Mouse (Mus musculus): ENCODE data around the gene Usp5. TPM values are rescaled to one million over a fixed set of nuclear protein-coding genes. Genes with fewer than 3 reads are reported as not detected.

Usp5 gene
- polyA plus RNA-seq, 1 experiment: 66.2 TPM

- 65% methylated on average over 9 of the region's 9 CpGs for WGBS
Measured at GRCm38 (mm10) chr6:124814858-124815774, 14.2 kb downstream of the Usp5 start.

GRCm38 (mm10) chr6:124814448-124814847, 14.8 kb downstream of the Usp5 start:
- Histone ChIP-seq H3K4me3 (ENCODE audit: insufficient read depth, low read depth, low read length) (peak overlapping the region; percentile 84), H3K4me1 (ENCODE audit: control insufficient read depth, insufficient read depth, low read length) (peaks cover 16% of the 10 kb centered on the region), H3K36me3 (ENCODE audit: control insufficient read depth, insufficient read depth, low read length) (peaks cover 4% of the 10 kb centered on the region), H3K27me3 (replicated peaks; ENCODE audit: control insufficient read depth, insufficient read depth, low read length) (no peaks in the 10 kb centered on the region), H3K27ac (ENCODE audit: insufficient read depth, low read depth, low read length) (peak overlapping the region; percentile 32; the same call in 1 of the 2 replicates)
- no peak for DNase-seq
- WGBS: 24% methylated on average over 8 of the region's 8 CpGs
- TF ChIP-seq CTCF (conservative IDR thresholded peaks at IDR 0.05; ENCODE audit: insufficient read depth, insufficient read length, low read depth, low read length): no peak
- TF ChIP-seq POLR2A (IDR thresholded peaks at IDR 0.05; ENCODE audit: low read depth, low read length): no peak

More at GRCm38 (mm10) chr6:124814858-124815774, 14.2 kb downstream of the Usp5 start:
- H3K27ac ChIP-seq (ENCODE audit: insufficient read depth, low read depth, low read length): no peak overlapping the region
- H3K4me3 ChIP-seq (ENCODE audit: insufficient read depth, low read depth, low read length): no peak overlapping the region
- H3K36me3 ChIP-seq (ENCODE audit: control insufficient read depth, insufficient read depth, low read length): peaks cover 4% of the 10 kb centered on the region
- no peaks in the 10 kb centered on the region for H3K27me3 ChIP-seq (replicated peaks; ENCODE audit: control insufficient read depth, insufficient read depth, low read length)
- no peak for DNase-seq
- TF ChIP-seq CTCF (conservative IDR thresholded peaks at IDR 0.05; ENCODE audit: insufficient read depth, insufficient read length, low read depth, low read length) (no peak), POLR2A (IDR thresholded peaks at IDR 0.05; ENCODE audit: low read depth, low read length) (no peak)
- peaks cover 12% of the 10 kb centered on the region for H3K4me1 ChIP-seq (ENCODE audit: control insufficient read depth, insufficient read depth, low read length)

- DNase-seq: peak; percentile 95
- Histone ChIP-seq H3K4me1 (ENCODE audit: control insufficient read depth, insufficient read depth, low read length) (peaks cover 16% of the 10 kb centered on the region), H3K27me3 (replicated peaks; ENCODE audit: control insufficient read depth, insufficient read depth, low read length) (no peaks in the 10 kb centered on the region), H3K27ac (ENCODE audit: insufficient read depth, low read depth, low read length) (peak within 1 kb of the TSS; percentile 49), H3K36me3 (ENCODE audit: control insufficient read depth, insufficient read depth, low read length) (peaks cover 4% of the 10 kb centered on the region), H3K4me3 (ENCODE audit: insufficient read depth, low read depth, low read length) (peak within 1 kb of the TSS; percentile 84)
- 1% methylated on average over 22 of the region's 22 CpGs for WGBS
- 0 out of 2 replicates have a peak, but pooled peaks have one; percentile 1 for TF ChIP-seq CTCF (conservative IDR thresholded peaks at IDR 0.05; ENCODE audit: insufficient read depth, insufficient read length, low read depth, low read length)
- peak; percentile 97 for TF ChIP-seq POLR2A (IDR thresholded peaks at IDR 0.05; ENCODE audit: low read depth, low read length)
Measured at GRCm38 (mm10) chr6:124813933-124814332, 15.4 kb downstream of the Usp5 start, which contains the start of gene Tpi1. Tpi1 (minus strand) TSS chr6:124814296.

- H3K4me3 ChIP-seq (ENCODE audit: insufficient read depth, low read depth, low read length): peak overlapping the region; percentile 84
- peak; percentile 73 for DNase-seq
- H3K27me3 ChIP-seq (replicated peaks; ENCODE audit: control insufficient read depth, insufficient read depth, low read length): no peaks in the 10 kb centered on the region
- peaks cover 16% of the 10 kb centered on the region for H3K4me1 ChIP-seq (ENCODE audit: control insufficient read depth, insufficient read depth, low read length)
- 0% methylated on average over 18 of the region's 18 CpGs for WGBS
- peak overlapping the region; percentile 49 for H3K27ac ChIP-seq (ENCODE audit: insufficient read depth, low read depth, low read length)
- TF ChIP-seq CTCF (conservative IDR thresholded peaks at IDR 0.05; ENCODE audit: insufficient read depth, insufficient read length, low read depth, low read length) (no peak), POLR2A (IDR thresholded peaks at IDR 0.05; ENCODE audit: low read depth, low read length) (no peak)
- peaks cover 4% of the 10 kb centered on the region for H3K36me3 ChIP-seq (ENCODE audit: control insufficient read depth, insufficient read depth, low read length)
Measured at GRCm38 (mm10) chr6:124813496-124813895, 15.8 kb downstream of the Usp5 start.

- peak; percentile 67 for DNase-seq
- 14% methylated on average over 9 of the region's 9 CpGs for WGBS
Measured at GRCm38 (mm10) chr6:124812848-124813247, 16.4 kb downstream of the Usp5 start.

GRCm38 (mm10) chr6:124811701-124812560, 17.4 kb downstream of the Usp5 start:
- Histone ChIP-seq H3K27me3 (replicated peaks; ENCODE audit: control insufficient read depth, insufficient read depth, low read length) (no peaks in the 10 kb centered on the region), H3K4me3 (ENCODE audit: insufficient read depth, low read depth, low read length) (peak overlapping the region; percentile 84), H3K4me1 (ENCODE audit: control insufficient read depth, insufficient read depth, low read length) (peaks cover 27% of the 10 kb centered on the region), H3K27ac (ENCODE audit: insufficient read depth, low read depth, low read length) (no peak overlapping the region; the same call in 1 of the 2 replicates), H3K36me3 (ENCODE audit: control insufficient read depth, insufficient read depth, low read length) (peaks cover 4% of the 10 kb centered on the region)
- 66% methylated on average over 24 of the region's 24 CpGs for WGBS
- no peak for DNase-seq
- TF ChIP-seq POLR2A (IDR thresholded peaks at IDR 0.05; ENCODE audit: low read depth, low read length) (no peak), CTCF (conservative IDR thresholded peaks at IDR 0.05; ENCODE audit: insufficient read depth, insufficient read length, low read depth, low read length) (no peak)

More at GRCm38 (mm10) chr6:124812848-124813247, 16.4 kb downstream of the Usp5 start:
- TF ChIP-seq CTCF (conservative IDR thresholded peaks at IDR 0.05; ENCODE audit: insufficient read depth, insufficient read length, low read depth, low read length) (no peak), POLR2A (IDR thresholded peaks at IDR 0.05; ENCODE audit: low read depth, low read length) (no peak)
- H3K4me3 ChIP-seq (ENCODE audit: insufficient read depth, low read depth, low read length): peak overlapping the region; percentile 84
- no peaks in the 10 kb centered on the region for H3K27me3 ChIP-seq (replicated peaks; ENCODE audit: control insufficient read depth, insufficient read depth, low read length)
- peak overlapping the region; percentile 49; the same call in 1 of the 2 replicates for H3K27ac ChIP-seq (ENCODE audit: insufficient read depth, low read depth, low read length)
- H3K36me3 ChIP-seq (ENCODE audit: control insufficient read depth, insufficient read depth, low read length): peaks cover 4% of the 10 kb centered on the region
- peaks cover 20% of the 10 kb centered on the region for H3K4me1 ChIP-seq (ENCODE audit: control insufficient read depth, insufficient read depth, low read length)

Data from kidney, adult 2 months (tissue).